In genomic region chr16:96969643-96970042, GRCm38 (mm10) we compare ENCODE assay signal across 13 mouse cellular contexts.
DNase-seq lines count a peak whose midpoint lies in the region; ATAC-seq and TF ChIP-seq lines count a peak whose summit lies in the region.
"Had no signal": no experiment of that assay in that cellular context is flagged by ENCODE, and none has a peak within 500 bp of the region (broad histone marks: within the 10 kb centered on the region; RNA-seq: fewer than 3 reads in every experiment).

No protein-coding gene starts in this region.

- no peaks in the 10 kb centered on the region for H3K9me3 ChIP-seq in ES-E14 (ENCODE audit: control insufficient read depth, insufficient read depth, low read depth, low read length)
- H3K9me3 ChIP-seq: embryonic facial prominence, embryonic 15.5 days; heart, embryonic 15.5 days had no signal

- H3K4me1 ChIP-seq in ES-E14 (ENCODE audit: control insufficient read depth in 2 of 2, insufficient read depth in 2 of 2, low read length in 2 of 2, poor library complexity in 1 of 2), result no peaks in the 10 kb centered on the region
- H3K4me1 ChIP-seq: embryonic facial prominence, embryonic 15.5 days; heart, embryonic 15.5 days had no signal

- in situ Hi-C loops in ES-E14 (cut with MboI; ENCODE audit: low sequenced_read_pairs in 2 of 2, unreplicated experiment in 2 of 2), result no loop called here

- peak; percentile 42 for DNase-seq in ES-E14 (ENCODE audit: low read depth, low spot score)
- peak; percentile 79 for DNase-seq in brain, adult 2 months (ENCODE audit: low read depth, low spot score)
- DNase-seq in yolk sac, embryonic 10.5 days (ENCODE audit: low spot score), result no peak
- no peak for DNase-seq in ovary, postnatal 36 days (ENCODE audit: low spot score)
- no peak for DNase-seq in layer of hippocampus, adult 9-10 months (ENCODE audit: low spot score)
- DNase-seq: kidney, postnatal 4 days; right cerebral cortex, adult 18-20 months; thymus, postnatal 36 days had no signal

- no peak overlapping the region for H3K27ac ChIP-seq in ES-E14 (ENCODE audit: insufficient read depth, low read depth, low read length, poor library complexity, severe bottlenecking)
- H3K27ac ChIP-seq: embryonic facial prominence, embryonic 15.5 days; heart, embryonic 15.5 days had no signal

- ATAC-seq in granulocyte monocyte progenitor cell, adult 5-6 weeks (replicated peaks; ENCODE audit: poor library complexity, severe bottlenecking), result peak; percentile 33; the same call in 1 of the 2 replicates
- peak; percentile 40 for ATAC-seq in megakaryocyte-erythroid progenitor cell, adult 5-6 weeks (replicated peaks; ENCODE audit: low FRiP score, low TSS enrichment, poor library complexity, severe bottlenecking)
- ATAC-seq: lung, postnatal 0 days had no signal

- H3K9ac ChIP-seq in ES-E14 (ENCODE audit: insufficient read depth, low read depth, low read length, poor library complexity, severe bottlenecking), result no peak overlapping the region
- H3K9ac ChIP-seq: embryonic facial prominence, embryonic 15.5 days; heart, embryonic 15.5 days had no signal

- no peak overlapping the region for H3K4me3 ChIP-seq in ES-E14 (ENCODE audit: insufficient read depth in 1 of 2, low read depth in 1 of 2, low read length in 2 of 2, poor library complexity in 1 of 2, severe bottlenecking in 1 of 2)
- H3K4me3 ChIP-seq: embryonic facial prominence, embryonic 15.5 days; heart, embryonic 15.5 days had no signal

- no peaks in the 10 kb centered on the region for H3K36me3 ChIP-seq in ES-E14 (ENCODE audit: control insufficient read depth, insufficient read depth, low read length, poor library complexity, severe bottlenecking)
- H3K36me3 ChIP-seq: embryonic facial prominence, embryonic 15.5 days; heart, embryonic 15.5 days had no signal

TF ChIP-seq in ES-E14, 5 proteins besides CTCF, POLR2A, EP300 and RAD21:
- TF ChIP-seq ZC3H11A (IDR thresholded peaks at IDR 0.05; ENCODE audit: borderline replicate concordance, low read depth, low read length) (no peak), HCFC1 (IDR thresholded peaks at IDR 0.05; ENCODE audit: borderline replicate concordance, insufficient read depth, low read length) (no peak), ZNF384 (IDR thresholded peaks at IDR 0.05; ENCODE audit: low read depth, low read length) (no peak), MAFK (IDR thresholded peaks at IDR 0.05; ENCODE audit: insufficient read depth, low read depth, low read length) (no peak), CHD2 (IDR thresholded peaks at IDR 0.05; ENCODE audit: low read depth, low read length) (no peak; the same call in 1 of the 2 replicates)

Comparison
In these comparisons a context has a peak if more than half of its experiments do, and no peak if none do; other contexts are left out.
1. DNase-seq: peak in ES-E14 (single experiment) and brain, adult 2 months (single experiment); none in yolk sac, embryonic 10.5 days (single experiment), ovary, postnatal 36 days (single experiment) and layer of hippocampus, adult 9-10 months (single experiment).